ENCODE assay signal across 10 mouse cellular contexts in the genomic region with DNA sequence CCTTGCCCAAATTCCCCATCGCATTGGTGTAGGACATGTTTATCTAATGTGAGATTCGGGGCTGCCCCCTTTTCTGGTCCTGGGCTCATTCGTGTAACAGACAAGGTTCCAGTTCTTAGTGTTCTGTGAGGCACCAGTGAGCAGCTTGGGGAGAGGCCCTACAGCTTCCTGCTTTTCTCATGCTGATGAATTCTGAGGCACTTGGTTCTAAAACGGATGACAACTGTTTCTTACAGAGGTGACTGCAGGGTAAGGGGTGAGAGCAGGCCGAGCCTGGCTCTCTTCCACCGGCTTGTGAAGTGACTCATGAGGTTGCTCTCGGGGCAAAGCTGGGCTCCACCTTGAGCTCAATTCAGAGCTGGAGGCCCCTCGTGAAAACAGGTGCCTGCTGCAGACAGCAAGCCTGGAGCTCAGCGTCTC.
A peak's percentile ranks its signal among the peaks of the same experiment; 100 is the strongest.
DNase-seq lines count a peak whose midpoint lies in the region; ATAC-seq and TF ChIP-seq lines count a peak whose summit lies in the region.
"Had no signal": no experiment of that assay in that cellular context is flagged by ENCODE, and none has a peak within 500 bp of the region (broad histone marks: within the 10 kb centered on the region; RNA-seq: fewer than 3 reads in every experiment).

No protein-coding gene starts in this region.

- WGBS in heart, postnatal 0 days, result 50% methylated on average over 9 of the region's 9 CpGs
- 47% methylated on average over 9 of the region's 9 CpGs for WGBS in heart, adult 2 months
- WGBS in hindbrain, embryonic 12.5 days, result 60% methylated on average over 9 of the region's 9 CpGs

- H3K27me3 ChIP-seq in heart, postnatal 0 days (ENCODE audit: control insufficient read depth, insufficient read depth, low read length), result no peaks in the 10 kb centered on the region
- H3K27me3 ChIP-seq in heart, adult 2 months (ENCODE audit: control insufficient read depth, insufficient read depth, low read length), result no peaks in the 10 kb centered on the region
- H3K27me3 ChIP-seq in hindbrain, embryonic 12.5 days, result no peaks in the 10 kb centered on the region
- H3K27me3 ChIP-seq: heart, embryonic 12.5 days had no signal

- H3K36me3 ChIP-seq in heart, postnatal 0 days (replicated peaks; ENCODE audit: control insufficient read depth, insufficient read depth, low read length), result no peaks in the 10 kb centered on the region
- H3K36me3 ChIP-seq in heart, adult 2 months (ENCODE audit: control insufficient read depth, insufficient read depth, low read length), result no peaks in the 10 kb centered on the region
- H3K36me3 ChIP-seq in hindbrain, embryonic 12.5 days, result no peaks in the 10 kb centered on the region
- H3K36me3 ChIP-seq: heart, embryonic 12.5 days had no signal

- intact Hi-C loops in heart, adult 2 months (cut with DNase I), result no loop called here
- intact Hi-C loops in left cerebral cortex, adult 2 months (cut with DNase I), result no loop called here

- TF ChIP-seq EP300 in heart, postnatal 0 days (IDR thresholded peaks at IDR 0.05; ENCODE audit: low read depth), result no peak
- no peak for TF ChIP-seq EP300 in heart, adult 2 months (IDR thresholded peaks at IDR 0.05; ENCODE audit: insufficient read depth, low read depth, low read length)

- no peak overlapping the region for H3K9ac ChIP-seq in heart, postnatal 0 days (replicated peaks; ENCODE audit: low read depth, low read length)
- H3K9ac ChIP-seq in heart, adult 2 months (ENCODE audit: low read depth, low read length), result no peak overlapping the region; the same call in 1 of the 2 replicates
- H3K9ac ChIP-seq in hindbrain, embryonic 12.5 days, result no peak overlapping the region
- H3K9ac ChIP-seq: heart, embryonic 12.5 days had no signal

- ATAC-seq in heart, postnatal 0 days (ENCODE audit: insufficient read depth, low read depth), result no peak
- ATAC-seq in inflammation-experienced regulatory T-cells, adult 6 months, result peak; percentile 94
- no peak for ATAC-seq in hindbrain, embryonic 12.5 days (ENCODE audit: low FRiP score)
- no peak for ATAC-seq in frontal cortex, adult (ENCODE audit: low TSS enrichment)

- H3K4me1 ChIP-seq in heart, postnatal 0 days (ENCODE audit: control insufficient read depth, insufficient read depth), result 0 out of 2 replicates have a peak, but pooled peaks cover 2% of the 10 kb centered on the region
- peaks cover 7% of the 10 kb centered on the region for H3K4me1 ChIP-seq in heart, adult 2 months (ENCODE audit: control insufficient read depth, insufficient read depth, low read length)
- H3K4me1 ChIP-seq in hindbrain, embryonic 12.5 days, result peaks cover 4% of the 10 kb centered on the region; the same call in 1 of the 2 replicates
- H3K4me1 ChIP-seq: heart, embryonic 12.5 days had no signal

- no peak for TF ChIP-seq CTCF in heart, postnatal 0 days (IDR thresholded peaks at IDR 0.05; ENCODE audit: low read depth)
- no peak for TF ChIP-seq CTCF in heart, adult 2 months (IDR thresholded peaks at IDR 0.05)
- no peak for TF ChIP-seq CTCF in left cerebral cortex, adult 2 months (IDR thresholded peaks at IDR 0.05)

- H3K9me3 ChIP-seq in heart, postnatal 0 days (replicated peaks; ENCODE audit: control insufficient read depth, low read length), result 0 out of 2 replicates have a peak, but pooled peaks cover 2% of the 10 kb centered on the region
- 0 out of 2 replicates have a peak, but pooled peaks cover 7% of the 10 kb centered on the region for H3K9me3 ChIP-seq in hindbrain, embryonic 12.5 days (replicated peaks)

- TF ChIP-seq POLR2A in heart, adult 2 months (IDR thresholded peaks at IDR 0.05; ENCODE audit: insufficient read depth, low read depth, low read length), result no peak

- H3K27ac ChIP-seq in heart, postnatal 0 days (ENCODE audit: low read depth), result 0 out of 2 replicates have a peak overlapping the region, but pooled peaks have one; percentile 20
- H3K27ac ChIP-seq in heart, adult 2 months, result no peak overlapping the region
- no peak overlapping the region; the same call in 1 of the 2 replicates for H3K27ac ChIP-seq in hindbrain, embryonic 12.5 days
- H3K27ac ChIP-seq in left cerebral cortex, adult 2 months, result no peak overlapping the region

- H3K4me2 ChIP-seq in heart, postnatal 0 days (ENCODE audit: low read depth, low read length), result no peak overlapping the region
- H3K4me2 ChIP-seq in hindbrain, embryonic 12.5 days (replicated peaks), result no peak overlapping the region
- H3K4me2 ChIP-seq: heart, embryonic 12.5 days had no signal

- H3K79me2 ChIP-seq in heart, adult 2 months (replicated peaks; ENCODE audit: control insufficient read depth, insufficient read depth, low read length), result no peaks in the 10 kb centered on the region

- DNase-seq in heart, postnatal 0 days (ENCODE audit: low spot score), result no peak
- no peak for DNase-seq in heart, adult 2 months
- DNase-seq in 3T3-L1 (ENCODE audit: low read depth, low spot score), result peak; percentile 48
- peak; percentile 54 for DNase-seq in R1 (ENCODE audit: low read depth, low spot score)
- no peak for DNase-seq in left cerebral cortex, adult 2 months (ENCODE audit: extremely low spot score in 1 of 2, low spot score in 2 of 2)
- DNase-seq: cerebellum, adult 2 months had no signal

- no peak overlapping the region for H3K4me3 ChIP-seq in heart, postnatal 0 days (ENCODE audit: low read depth, low read length)
- no peak overlapping the region for H3K4me3 ChIP-seq in heart, adult 2 months
- H3K4me3 ChIP-seq in hindbrain, embryonic 12.5 days, result no peak overlapping the region
- no peak overlapping the region for H3K4me3 ChIP-seq in left cerebral cortex, adult 2 months
- H3K4me3 ChIP-seq: heart, embryonic 12.5 days had no signal

Comparison
In these comparisons a context has a peak if more than half of its experiments do, and no peak if none do; other contexts are left out.
1. DNase-seq: peak in 3T3-L1 (single experiment) and R1 (single experiment); none in heart, postnatal 0 days (single experiment), heart, adult 2 months (0 of 2) and left cerebral cortex, adult 2 months (0 of 2).